Mouse (Mus musculus): ENCODE data around the gene Rmnd5a. TPM values are rescaled to one million over a fixed set of nuclear protein-coding genes. Genes with fewer than 3 reads are reported as not detected.
"Not testable (repeated sequence)": the region's sequence is repeated elsewhere in the genome, so short reads cannot be mapped to it uniquely, and the experiment has no call there.

Gene Rmnd5a
- total RNA-seq, 1 experiment: 52.3 TPM

DNA sequence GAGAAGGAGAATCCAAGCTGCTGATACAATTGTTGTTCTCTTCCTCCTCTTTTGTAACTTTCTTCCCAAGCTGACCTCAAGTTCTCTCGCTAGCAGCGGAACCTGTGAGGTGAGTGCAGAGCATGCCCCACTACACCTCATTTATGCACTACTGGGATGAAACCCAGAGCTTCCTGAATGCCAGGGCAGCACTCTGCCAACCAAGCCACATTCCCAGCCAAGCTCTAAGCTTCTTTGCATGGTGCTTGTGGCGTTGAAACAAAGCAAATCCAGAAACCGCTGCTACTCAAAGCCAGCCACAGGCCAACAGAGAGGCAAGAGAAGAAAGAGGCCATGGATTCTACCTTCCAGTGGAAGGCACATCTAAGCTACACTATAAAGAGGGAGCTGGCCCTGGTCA lies 27.3 kb upstream of the Rmnd5a start:
- Histone ChIP-seq H3K9ac (ENCODE audit: insufficient read depth, low read depth, low read length, poor library complexity, severe bottlenecking) (no peak overlapping the region), H3K27ac (ENCODE audit: insufficient read depth, low read depth, low read length, poor library complexity, severe bottlenecking) (no peak overlapping the region), H3K4me1 (ENCODE audit: control insufficient read depth in 2 of 2, insufficient read depth in 2 of 2, low read length in 2 of 2, poor library complexity in 1 of 2) (no peaks in the 10 kb centered on the region), H3K36me3 (ENCODE audit: control insufficient read depth, insufficient read depth, low read length, poor library complexity, severe bottlenecking) (no peaks in the 10 kb centered on the region), H3K9me3 (ENCODE audit: control insufficient read depth, insufficient read depth, low read depth, low read length) (no peaks in the 10 kb centered on the region), H3K4me3 (ENCODE audit: insufficient read depth in 1 of 2, low read depth in 1 of 2, low read length in 2 of 2, poor library complexity in 1 of 2, severe bottlenecking in 1 of 2) (no peak overlapping the region)
- TF ChIP-seq ZC3H11A (IDR thresholded peaks at IDR 0.05; ENCODE audit: borderline replicate concordance, low read depth, low read length) (no peak), HCFC1 (IDR thresholded peaks at IDR 0.05; ENCODE audit: borderline replicate concordance, insufficient read depth, low read length) (no peak), ZNF384 (IDR thresholded peaks at IDR 0.05; ENCODE audit: low read depth, low read length) (no peak), CHD2 (IDR thresholded peaks at IDR 0.05; ENCODE audit: low read depth, low read length) (no peak), MAFK (IDR thresholded peaks at IDR 0.05; ENCODE audit: insufficient read depth, low read depth, low read length) (no peak)
- in situ Hi-C loops (cut with MboI; ENCODE audit: low sequenced_read_pairs in 2 of 2, unreplicated experiment in 2 of 2): no loop called here
- DNase-seq (ENCODE audit: low read depth, low spot score): no peak

DNA sequence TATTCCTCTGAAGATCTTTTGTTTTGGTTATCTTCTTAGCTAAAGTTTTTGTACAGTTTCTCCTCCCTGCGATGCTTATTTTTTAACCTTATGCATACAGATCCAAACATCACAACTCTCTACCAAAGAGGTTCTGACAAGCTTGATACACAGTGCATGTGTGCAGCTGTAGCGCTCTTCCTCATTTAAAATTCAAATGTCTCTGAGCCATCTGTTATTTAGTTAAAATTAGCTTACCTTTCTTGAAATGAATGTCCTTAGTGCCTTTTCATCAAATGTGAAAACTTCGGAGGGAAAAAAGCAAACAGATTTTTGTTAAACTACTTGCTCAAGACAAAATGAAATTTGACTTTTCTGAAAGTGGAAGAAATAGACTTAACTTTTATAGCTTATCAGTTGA lies 24.7 kb upstream of the Rmnd5a start:
- in situ Hi-C loops (cut with MboI; ENCODE audit: low sequenced_read_pairs in 2 of 2, unreplicated experiment in 2 of 2): no loop called here

DNA sequence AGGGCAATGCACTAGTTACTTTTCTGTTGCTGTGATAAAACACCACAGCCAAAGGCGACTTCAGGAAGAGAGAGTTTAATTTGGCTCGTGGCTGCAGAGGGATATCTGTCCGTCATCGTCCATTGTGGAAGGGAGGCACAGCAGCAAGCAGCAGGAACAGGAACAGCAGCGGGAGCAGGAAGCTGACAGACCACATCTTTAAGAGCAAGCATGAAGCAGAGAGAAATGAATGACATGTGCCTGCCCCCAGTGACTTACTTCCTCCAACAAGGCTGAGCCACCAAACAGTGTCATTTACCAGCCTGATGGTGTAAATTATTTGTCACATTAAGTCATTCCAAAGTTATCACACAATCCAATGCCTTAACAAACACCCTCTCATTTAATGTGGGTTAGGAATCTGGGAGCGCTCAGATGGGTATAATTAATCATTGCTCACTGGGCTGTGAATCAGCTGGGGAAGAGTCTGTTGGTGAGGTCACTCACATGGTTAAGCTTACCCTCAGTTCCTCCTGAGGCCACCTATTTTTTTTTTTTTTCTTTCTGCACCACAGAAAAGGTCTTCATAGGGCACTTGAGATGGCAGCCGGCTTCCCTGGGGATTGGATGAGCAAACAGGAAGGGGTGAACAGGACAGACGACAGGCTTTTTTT lies 17.6 kb upstream of the Rmnd5a start:
- Histone ChIP-seq H3K9ac (ENCODE audit: insufficient read depth, low read depth, low read length, poor library complexity, severe bottlenecking) (no peak overlapping the region), H3K9me3 (ENCODE audit: control insufficient read depth, insufficient read depth, low read depth, low read length) (no peaks in the 10 kb centered on the region), H3K36me3 (ENCODE audit: control insufficient read depth, insufficient read depth, low read length, poor library complexity, severe bottlenecking) (no peaks in the 10 kb centered on the region), H3K4me3 (ENCODE audit: insufficient read depth in 1 of 2, low read depth in 1 of 2, low read length in 2 of 2, poor library complexity in 1 of 2, severe bottlenecking in 1 of 2) (no peak overlapping the region), H3K27ac (ENCODE audit: insufficient read depth, low read depth, low read length, poor library complexity, severe bottlenecking) (no peak overlapping the region), H3K4me1 (ENCODE audit: control insufficient read depth in 2 of 2, insufficient read depth in 2 of 2, low read length in 2 of 2, poor library complexity in 1 of 2) (no peaks in the 10 kb centered on the region)
- TF ChIP-seq HCFC1 (IDR thresholded peaks at IDR 0.05; ENCODE audit: borderline replicate concordance, insufficient read depth, low read length): no peak
- TF ChIP-seq CHD2 (IDR thresholded peaks at IDR 0.05; ENCODE audit: low read depth, low read length): no peak
- TF ChIP-seq ZC3H11A (IDR thresholded peaks at IDR 0.05; ENCODE audit: borderline replicate concordance, low read depth, low read length): no peak
- no peak for TF ChIP-seq MAFK (IDR thresholded peaks at IDR 0.05; ENCODE audit: insufficient read depth, low read depth, low read length)
- TF ChIP-seq ZNF384 (IDR thresholded peaks at IDR 0.05; ENCODE audit: low read depth, low read length): no peak
- in situ Hi-C loops (cut with MboI; ENCODE audit: low sequenced_read_pairs in 2 of 2, unreplicated experiment in 2 of 2): no loop called here
- no peak for DNase-seq (ENCODE audit: low read depth, low spot score)

More for the DNA sequence above, 24.7 kb upstream of the Rmnd5a start:
- DNase-seq (ENCODE audit: low read depth, low spot score): no peak
- H3K9me3 ChIP-seq (ENCODE audit: control insufficient read depth, insufficient read depth, low read depth, low read length): no peaks in the 10 kb centered on the region
- no peak for TF ChIP-seq ZNF384 (IDR thresholded peaks at IDR 0.05; ENCODE audit: low read depth, low read length)
- H3K9ac ChIP-seq (ENCODE audit: insufficient read depth, low read depth, low read length, poor library complexity, severe bottlenecking): no peak overlapping the region
- no peak overlapping the region for H3K27ac ChIP-seq (ENCODE audit: insufficient read depth, low read depth, low read length, poor library complexity, severe bottlenecking)
- no peaks in the 10 kb centered on the region for H3K4me1 ChIP-seq (ENCODE audit: control insufficient read depth in 2 of 2, insufficient read depth in 2 of 2, low read length in 2 of 2, poor library complexity in 1 of 2)
- H3K4me3 ChIP-seq (ENCODE audit: insufficient read depth in 1 of 2, low read depth in 1 of 2, low read length in 2 of 2, poor library complexity in 1 of 2, severe bottlenecking in 1 of 2): no peak overlapping the region
- no peaks in the 10 kb centered on the region for H3K36me3 ChIP-seq (ENCODE audit: control insufficient read depth, insufficient read depth, low read length, poor library complexity, severe bottlenecking)

DNA sequence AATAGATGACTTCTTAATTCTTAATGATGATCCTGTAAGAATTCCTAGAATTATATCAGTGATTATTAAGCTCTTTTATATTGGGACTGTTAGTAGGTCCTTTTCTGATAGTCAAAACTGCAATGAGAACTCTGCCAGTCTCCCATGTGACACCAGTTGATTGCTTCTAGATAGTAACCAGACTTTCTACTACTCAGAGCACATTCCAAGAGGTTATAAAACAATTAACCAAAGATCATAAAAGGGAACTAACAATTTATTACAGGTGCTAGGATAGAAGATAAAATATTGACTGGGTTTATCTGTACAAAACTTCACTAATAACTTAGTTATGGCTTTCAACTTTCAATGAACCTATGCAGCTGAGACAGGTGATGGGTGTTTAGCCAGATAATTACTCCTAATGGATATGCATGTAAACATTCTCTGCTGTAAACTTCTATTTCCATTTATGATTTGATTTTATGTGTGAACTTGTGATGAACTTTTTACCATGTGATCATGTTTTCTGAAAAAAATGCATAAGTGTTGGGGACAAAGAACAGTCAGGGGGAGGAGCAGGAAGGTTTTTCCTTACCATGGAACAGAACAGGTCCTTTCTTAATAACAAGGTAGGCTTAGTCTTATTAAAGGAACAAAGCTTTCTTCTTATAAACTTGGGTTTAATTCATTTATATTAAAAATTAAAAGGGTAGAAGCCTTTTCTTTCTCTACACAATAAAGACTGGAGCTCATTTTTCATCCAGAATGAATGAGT lies 13.7 kb upstream of the Rmnd5a start:
- H3K36me3 ChIP-seq (ENCODE audit: control insufficient read depth, insufficient read depth, low read length, poor library complexity, severe bottlenecking); H3K9ac ChIP-seq (ENCODE audit: insufficient read depth, low read depth, low read length, poor library complexity, severe bottlenecking); H3K27ac ChIP-seq (ENCODE audit: insufficient read depth, low read depth, low read length, poor library complexity, severe bottlenecking); DNase-seq (ENCODE audit: low read depth, low spot score); in situ Hi-C loops (cut with MboI; ENCODE audit: low sequenced_read_pairs in 2 of 2, unreplicated experiment in 2 of 2); H3K4me3 ChIP-seq (ENCODE audit: insufficient read depth in 1 of 2, low read depth in 1 of 2, low read length in 2 of 2, poor library complexity in 1 of 2, severe bottlenecking in 1 of 2); H3K4me1 ChIP-seq (ENCODE audit: control insufficient read depth in 2 of 2, insufficient read depth in 2 of 2, low read length in 2 of 2, poor library complexity in 1 of 2); H3K9me3 ChIP-seq (ENCODE audit: control insufficient read depth, insufficient read depth, low read depth, low read length): not testable (repeated sequence)

DNA sequence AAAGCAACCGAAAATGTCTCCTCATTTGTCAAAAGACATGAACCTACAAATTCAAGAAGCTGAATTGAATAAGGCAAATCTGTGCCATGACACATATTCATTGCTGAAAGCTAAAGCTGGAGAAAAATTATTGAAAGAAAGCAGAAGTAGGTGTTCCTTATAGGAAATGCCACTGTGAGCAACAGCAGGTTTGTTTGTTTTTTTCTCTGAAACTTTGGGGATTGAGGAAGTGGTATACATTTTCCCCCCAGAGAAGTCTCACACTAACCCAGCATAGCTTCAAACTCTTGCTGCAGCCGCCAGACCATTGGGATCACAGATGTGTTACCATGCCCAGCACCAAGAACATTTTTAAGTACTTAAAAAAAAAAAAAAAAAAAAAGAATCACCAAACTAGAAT lies 12.4 kb upstream of the Rmnd5a start:
- Histone ChIP-seq H3K4me1 (ENCODE audit: control insufficient read depth in 2 of 2, insufficient read depth in 2 of 2, low read length in 2 of 2, poor library complexity in 1 of 2) (no peaks in the 10 kb centered on the region), H3K9me3 (ENCODE audit: control insufficient read depth, insufficient read depth, low read depth, low read length) (no peaks in the 10 kb centered on the region), H3K4me3 (ENCODE audit: insufficient read depth in 1 of 2, low read depth in 1 of 2, low read length in 2 of 2, poor library complexity in 1 of 2, severe bottlenecking in 1 of 2) (no peak overlapping the region), H3K36me3 (ENCODE audit: control insufficient read depth, insufficient read depth, low read length, poor library complexity, severe bottlenecking) (no peaks in the 10 kb centered on the region), H3K27ac (ENCODE audit: insufficient read depth, low read depth, low read length, poor library complexity, severe bottlenecking) (no peak overlapping the region), H3K9ac (ENCODE audit: insufficient read depth, low read depth, low read length, poor library complexity, severe bottlenecking) (no peak overlapping the region)
- TF ChIP-seq ZC3H11A (IDR thresholded peaks at IDR 0.05; ENCODE audit: borderline replicate concordance, low read depth, low read length) (no peak), ZNF384 (IDR thresholded peaks at IDR 0.05; ENCODE audit: low read depth, low read length) (no peak), MAFK (IDR thresholded peaks at IDR 0.05; ENCODE audit: insufficient read depth, low read depth, low read length) (no peak), CHD2 (IDR thresholded peaks at IDR 0.05; ENCODE audit: low read depth, low read length) (no peak), HCFC1 (IDR thresholded peaks at IDR 0.05; ENCODE audit: borderline replicate concordance, insufficient read depth, low read length) (no peak)
- in situ Hi-C loops (cut with MboI; ENCODE audit: low sequenced_read_pairs in 2 of 2, unreplicated experiment in 2 of 2): no loop called here
- DNase-seq (ENCODE audit: low read depth, low spot score): no peak
